Mouse (Mus musculus): ENCODE data around the gene Ttc9.

Gene Ttc9

DNA sequence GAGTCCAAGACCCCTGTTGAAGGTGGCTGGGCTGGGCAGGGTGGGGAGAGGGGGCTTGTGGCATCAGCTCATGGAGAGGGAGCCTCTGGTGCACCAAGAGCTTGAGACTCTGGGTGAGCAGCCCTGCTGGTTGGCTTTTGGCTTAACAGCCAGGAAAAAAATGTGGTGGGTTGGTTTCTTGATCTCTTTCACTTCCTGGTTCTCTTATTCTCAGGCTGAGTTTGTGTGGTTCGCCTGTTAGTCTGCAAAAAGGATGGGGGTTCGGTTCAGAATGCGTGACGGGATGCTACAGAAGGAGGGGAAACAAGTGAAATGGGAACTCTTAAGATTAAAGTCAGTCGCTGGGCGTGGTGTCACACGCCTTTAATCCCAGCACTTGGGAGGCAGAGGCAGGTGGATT is 27.0 kb downstream of the Ttc9 start:
- no peak for DNase-seq (ENCODE audit: low read depth, low spot score)

DNA sequence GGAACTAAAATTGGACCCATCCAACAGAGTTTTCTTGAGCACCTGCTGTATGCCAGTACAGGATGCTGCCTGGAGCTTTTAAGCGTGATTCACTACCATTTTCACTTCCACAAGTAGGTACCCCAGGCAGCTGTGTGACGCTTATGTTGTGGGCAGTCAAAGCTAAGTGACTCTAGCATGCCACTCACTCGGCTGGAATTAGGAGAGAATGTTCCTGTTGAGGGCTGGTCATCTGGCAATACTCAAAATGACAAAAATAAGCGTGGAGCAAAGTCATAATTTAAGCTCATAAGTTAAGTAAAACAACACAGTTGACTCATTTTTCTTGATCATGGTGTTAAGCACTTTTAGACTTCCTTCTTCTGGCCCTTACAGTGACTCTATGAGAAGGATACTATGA is 31.0 kb downstream of the Ttc9 start:
- no peak for DNase-seq (ENCODE audit: low read depth, low spot score)

DNA sequence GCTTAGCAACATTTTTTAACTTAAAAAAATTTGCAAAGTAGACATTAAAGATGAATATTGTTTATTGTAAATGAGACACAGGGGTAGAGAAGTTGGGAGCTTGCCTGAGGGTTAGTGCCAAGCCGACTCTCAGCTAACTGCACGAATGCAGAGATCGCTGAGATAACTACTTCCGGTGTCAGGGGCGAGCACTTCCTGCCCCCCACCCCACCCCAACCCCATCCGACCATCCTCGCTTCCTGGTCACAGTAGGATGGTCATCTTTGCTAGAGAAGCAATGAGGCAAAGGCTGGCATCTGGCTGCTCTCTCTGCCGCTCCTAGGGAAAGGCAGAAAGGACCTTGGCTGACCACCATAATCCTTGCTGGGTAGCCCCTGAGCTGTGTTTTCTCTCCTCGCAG is 32.1 kb downstream of the Ttc9 start:
- no peak for DNase-seq (ENCODE audit: low read depth, low spot score)

DNA sequence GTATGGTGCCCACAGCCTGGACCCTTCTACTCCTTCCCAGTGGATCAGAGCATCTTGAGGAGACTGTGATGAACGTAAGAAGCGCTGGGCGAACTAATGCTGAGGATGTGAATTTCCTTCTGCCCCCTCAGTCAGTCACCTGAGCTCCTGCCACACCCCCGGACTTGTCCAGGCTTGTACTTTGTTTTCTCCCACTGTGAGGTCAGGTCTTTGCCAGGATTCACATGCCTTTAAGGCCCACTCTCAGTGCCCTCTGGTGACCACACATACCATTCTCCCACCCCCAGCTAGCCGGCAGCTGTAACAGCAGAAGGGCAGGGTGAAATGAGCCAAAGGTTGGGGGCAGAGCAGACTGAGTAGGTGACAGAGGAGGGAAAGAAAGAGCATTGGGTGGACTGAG is 32.9 kb downstream of the Ttc9 start:
- no peak for DNase-seq (ENCODE audit: low read depth, low spot score)

DNA sequence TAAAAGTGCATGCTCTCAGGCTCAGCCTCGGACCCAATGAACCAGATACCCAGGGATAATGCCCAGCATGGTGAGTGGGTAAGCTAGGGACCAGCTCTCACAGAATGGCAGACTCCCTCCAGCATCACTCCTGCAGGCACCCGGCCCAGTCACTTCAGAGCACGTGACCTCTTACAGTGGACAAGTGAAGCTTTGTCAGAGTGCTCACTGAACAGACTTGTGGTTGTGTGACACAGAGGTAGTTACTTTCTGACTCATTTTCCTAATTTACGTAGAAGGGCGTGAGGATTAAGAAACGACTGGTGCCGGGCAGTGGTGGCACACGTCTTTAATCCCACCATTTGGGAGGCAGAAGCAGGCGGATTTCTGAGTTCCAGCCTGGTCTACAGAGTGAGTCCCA is 37.4 kb downstream of the Ttc9 start:
- DNase-seq (ENCODE audit: low read depth, low spot score), result no peak

DNA sequence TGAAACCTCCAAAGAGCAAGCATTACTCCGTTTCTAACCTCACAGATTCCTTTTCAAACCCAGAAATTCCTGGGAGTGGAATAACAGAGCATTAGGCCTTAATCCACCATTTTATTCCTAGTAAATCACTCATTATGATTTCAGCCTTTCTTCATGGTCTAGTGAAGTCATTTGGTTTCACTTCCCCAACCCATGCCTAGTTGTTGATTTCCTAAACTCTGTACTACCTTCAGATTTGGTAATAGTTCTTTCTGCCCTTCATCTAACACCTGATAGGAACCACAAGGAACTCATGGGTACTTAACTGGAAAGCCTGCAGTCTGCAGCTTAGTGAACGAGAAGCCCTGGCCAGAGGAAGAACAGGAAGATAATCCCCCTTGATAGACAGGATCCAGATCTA is 44.5 kb downstream of the Ttc9 start:
- DNase-seq (ENCODE audit: low read depth, low spot score), result no peak

DNA sequence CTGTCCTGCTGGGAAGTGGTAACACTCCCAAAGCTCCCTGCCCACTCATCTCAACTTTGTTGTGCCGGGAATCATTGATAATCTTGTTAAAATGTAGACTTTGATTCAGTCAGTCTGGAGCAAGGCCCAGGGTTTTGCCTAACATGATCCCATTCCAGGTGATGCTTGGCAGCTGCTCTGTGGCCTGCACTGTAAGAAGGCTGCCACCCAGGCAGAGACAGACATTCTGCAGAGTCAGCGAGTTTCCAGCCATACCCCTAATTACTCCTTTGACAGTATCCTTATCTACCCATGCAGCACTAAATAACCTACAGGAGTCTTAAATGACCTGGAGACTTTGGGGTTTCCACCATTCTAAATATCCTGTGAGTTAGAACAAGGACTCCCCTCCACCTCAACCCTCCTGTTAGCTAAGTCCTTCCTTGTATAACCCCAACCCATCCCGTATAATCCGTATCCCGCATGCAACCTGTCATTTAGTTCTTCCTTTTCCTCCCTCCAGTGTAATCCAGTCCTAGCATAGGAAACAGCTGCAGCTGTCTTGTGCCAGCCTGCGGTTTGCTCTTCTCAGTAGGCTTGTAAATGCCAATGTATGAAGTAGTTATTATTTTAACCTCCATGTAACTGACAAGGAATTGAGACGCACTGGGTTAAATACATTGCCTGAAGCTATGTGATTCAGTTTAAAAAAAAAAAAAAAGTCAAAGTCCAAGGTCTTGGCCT is 48.9 kb downstream of the Ttc9 start:
- no peak for DNase-seq (ENCODE audit: low read depth, low spot score)

DNA sequence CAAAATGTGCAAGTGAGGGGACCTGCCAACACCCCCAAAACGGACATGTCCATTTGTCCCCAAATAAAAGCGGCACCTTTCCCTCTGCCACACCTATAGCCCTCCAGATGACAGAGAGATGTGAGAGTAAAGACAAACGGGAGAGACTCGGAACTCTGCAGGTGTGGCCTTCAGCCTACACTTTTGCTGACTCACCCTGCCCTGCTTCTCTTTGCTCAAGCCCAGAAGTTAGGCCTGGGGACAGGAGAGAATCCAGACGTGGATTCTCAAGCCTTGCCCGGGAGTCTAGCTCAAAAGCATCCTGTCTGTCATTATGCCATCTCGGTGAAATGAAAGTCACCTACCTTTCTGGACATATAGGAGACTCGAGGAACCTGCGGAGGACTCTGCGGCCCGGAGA is 52.3 kb downstream of the Ttc9 start:
- no peak for DNase-seq (ENCODE audit: low read depth, low spot score)

DNA sequence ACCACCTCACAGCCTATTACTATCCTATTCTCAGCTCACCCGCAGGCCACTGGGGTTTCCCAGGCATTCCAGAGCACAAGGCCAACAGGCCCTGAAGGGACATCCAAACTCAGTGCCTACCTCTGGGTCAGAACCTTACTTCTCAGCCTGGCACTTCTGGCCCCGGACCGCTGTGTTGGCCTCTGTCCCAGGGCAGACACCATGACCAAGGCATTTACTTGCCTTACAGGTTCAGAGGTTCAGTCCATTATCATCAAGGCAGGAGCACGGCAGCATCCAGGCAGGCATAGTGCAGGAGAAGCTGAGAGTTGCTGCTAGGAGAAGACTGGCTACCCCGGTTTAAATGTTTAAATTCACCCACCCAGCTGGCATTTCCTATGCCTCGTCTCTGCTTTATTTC is 53.0 kb downstream of the Ttc9 start:
- no peak for DNase-seq (ENCODE audit: low read depth, low spot score)

DNA sequence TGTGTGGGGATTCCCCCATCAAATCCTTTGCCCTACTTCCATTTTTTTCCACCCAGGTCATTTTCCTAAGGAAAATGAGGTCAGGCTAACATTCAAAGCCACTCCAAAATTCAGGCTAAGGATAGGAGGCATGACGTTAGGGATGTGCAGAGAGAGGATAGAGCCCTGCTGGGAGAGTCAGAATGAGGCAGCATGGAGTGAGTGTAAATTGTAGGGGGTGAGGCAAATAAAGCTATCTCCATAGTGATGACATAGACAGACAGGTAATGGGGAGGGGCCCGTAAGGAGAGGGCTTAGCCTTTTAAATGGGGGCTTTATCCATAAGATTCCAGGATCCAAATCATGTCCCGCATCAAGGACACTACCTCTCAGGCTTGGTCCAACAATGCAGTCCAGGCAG is 54.9 kb downstream of the Ttc9 start:
- no peak for DNase-seq (ENCODE audit: low read depth, low spot score)

DNA sequence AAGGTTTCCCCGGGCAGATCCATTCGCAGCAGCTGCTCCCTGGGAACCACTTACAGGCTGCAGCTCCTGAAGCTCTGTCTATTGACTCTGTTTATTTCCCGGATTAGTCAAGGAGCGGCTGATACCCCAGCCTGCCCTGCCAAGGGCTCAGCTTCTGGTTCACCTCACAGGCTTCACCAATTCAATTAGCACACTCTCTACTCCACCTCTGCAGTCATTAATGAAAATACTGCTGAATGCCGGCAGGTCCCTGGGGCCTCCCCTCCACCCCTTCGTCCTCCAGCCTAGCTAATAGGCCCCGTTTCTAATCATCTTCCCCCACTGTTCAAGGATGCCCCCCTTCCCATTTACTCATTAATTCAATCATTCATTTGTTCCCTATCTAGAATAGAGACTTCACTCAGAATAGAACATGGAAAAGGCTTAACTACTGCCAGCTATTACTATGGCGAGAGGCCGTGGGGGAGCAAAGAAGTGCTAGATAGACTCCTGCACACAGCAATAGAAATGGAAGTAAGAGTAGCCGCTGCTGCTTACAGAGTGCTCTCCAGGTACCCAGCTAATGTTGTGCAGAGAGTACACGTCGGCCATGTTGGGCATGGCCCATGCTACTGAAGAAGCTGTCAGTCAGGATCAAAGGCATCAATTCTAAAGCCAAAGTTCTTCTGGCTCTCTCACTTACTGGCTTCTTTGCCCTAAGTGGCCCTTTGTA is 55.5 kb downstream of the Ttc9 start:
- no peak for DNase-seq (ENCODE audit: low read depth, low spot score)

DNA sequence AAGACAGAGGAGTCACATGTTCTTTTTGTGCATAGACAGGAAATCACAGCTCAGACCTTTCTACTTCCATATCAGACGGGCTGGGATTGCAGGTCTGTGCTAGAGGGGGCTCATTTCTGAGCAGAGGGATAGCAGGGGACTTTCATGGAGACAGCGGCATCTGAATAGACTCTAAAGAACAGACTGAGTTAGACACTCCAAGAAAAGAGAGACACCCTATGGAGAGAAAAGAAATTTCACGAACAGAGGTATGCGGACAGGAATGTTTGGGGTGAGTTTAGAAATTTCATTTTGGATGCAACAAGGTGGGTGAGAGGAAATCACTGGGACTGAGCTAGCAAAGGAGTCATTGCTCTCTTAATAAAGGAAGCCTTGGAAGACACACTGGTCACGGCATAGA is 56.8 kb downstream of the Ttc9 start:
- DNase-seq (ENCODE audit: low read depth, low spot score), result no peak

DNA sequence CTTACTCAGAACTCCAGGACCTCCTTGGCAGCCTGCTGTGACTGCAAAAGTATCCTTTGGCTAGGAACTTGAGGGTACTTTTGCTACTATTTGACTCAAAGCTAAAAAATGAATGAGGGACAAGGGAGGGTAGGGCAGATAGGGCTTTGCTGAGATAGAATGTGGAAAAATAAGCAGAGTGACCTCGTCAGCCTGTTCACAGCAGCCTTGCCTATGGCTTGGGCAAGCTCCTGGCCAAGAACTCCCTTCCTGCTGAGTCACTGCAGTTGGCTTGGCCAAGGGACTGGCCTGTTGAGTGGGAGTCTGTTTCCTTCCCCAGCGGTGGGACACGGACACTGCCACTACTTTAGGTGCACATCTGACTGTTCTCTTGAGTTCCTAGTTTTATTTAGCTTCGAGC is 57.5 kb downstream of the Ttc9 start:
- DNase-seq (ENCODE audit: low read depth, low spot score), result no peak

DNA sequence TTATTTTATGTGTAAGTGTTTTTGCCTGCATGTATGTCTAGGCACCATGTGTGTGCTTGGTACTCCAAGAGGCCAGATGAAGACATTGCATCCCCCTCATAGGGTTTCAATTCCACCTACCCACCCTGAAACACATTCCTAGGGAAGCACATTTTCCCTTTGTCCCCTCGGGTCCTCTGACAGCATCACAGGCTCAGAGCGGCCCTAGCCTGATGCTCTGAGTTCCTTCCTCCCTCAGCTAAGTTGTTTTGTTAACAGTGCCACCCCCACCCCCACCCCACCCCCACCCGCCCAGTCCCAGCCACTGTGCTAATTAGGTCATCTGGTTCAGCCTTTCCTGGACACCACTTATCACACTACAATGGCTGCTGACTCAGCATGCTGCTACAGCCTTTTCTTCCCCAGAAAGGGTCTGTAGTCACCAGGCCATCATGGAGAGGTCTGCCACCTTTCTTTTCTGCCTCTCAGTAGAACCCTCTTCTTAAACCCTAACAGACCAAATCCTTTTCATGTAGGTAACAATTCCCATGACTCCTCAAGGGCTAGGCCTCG is 58.5 kb downstream of the Ttc9 start:
- DNase-seq (ENCODE audit: low read depth, low spot score), result no peak

DNA sequence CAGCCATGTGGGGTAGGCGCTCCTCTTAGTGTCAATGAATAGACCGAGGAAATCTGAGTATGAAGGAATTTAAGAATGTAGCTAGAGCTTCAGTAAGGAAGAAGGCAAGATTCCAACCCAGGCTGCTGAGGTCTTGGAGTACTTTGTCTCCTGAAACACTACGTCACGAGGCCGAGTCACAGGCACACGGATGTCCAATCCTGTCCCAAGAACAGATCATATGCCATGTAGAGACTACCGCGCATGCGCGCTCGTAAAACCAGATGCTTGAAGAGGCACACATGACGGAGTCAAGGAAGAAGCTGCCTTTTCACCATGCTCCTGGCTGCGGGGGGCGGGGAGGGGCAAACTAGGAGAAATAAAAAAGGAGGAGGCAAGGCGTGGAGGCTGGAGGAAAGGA is 59.1 kb downstream of the Ttc9 start:
- no peak for DNase-seq (ENCODE audit: low read depth, low spot score)

DNA sequence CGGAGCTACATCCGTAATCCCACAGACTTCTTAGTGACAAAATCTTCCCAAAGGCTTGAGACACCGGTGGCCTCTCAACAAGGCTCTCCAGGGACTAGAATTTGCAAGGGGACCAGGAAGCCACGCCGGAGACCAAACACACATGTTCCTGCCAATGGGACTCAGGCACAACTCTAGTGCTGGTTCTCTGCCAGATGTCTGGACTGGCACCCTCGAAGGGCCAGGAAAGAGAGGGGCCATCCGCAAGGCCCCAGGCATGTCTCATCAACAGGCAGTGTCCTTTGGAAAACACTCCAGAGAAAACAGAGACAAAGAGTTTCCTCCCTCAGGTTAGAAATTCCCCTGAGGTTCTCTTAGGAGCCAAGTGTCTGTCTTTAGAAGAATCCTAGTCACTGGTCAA is 59.7 kb downstream of the Ttc9 start:
- DNase-seq (ENCODE audit: low read depth, low spot score), result no peak

DNA sequence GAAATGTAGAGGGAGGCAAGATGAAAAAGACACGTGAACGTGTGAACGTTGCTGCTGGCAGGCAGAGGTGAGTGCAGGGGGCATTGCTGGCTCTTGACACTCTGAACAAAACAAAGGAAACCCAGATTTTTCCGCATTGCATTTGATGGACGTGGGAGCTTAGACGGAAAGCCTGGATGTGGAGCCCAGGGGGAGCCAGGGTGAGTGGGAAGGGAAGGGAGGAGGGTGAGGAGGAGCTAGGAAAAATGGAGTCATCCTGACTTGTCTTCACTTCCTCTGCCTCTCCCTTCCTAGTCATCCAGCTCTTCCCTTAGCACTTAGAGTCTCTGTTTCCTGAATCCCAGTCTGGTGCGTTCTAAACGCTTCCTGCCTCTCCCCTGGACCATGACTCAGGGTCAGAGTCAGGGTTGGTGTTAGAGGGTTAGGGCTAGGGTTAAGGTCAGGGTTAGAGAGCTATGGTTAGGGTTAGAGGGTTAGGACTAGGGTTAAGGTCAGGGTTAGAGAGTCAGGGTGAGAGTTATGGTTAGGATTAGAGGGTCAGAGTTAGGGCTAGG is 60.2 kb downstream of the Ttc9 start:
- DNase-seq (ENCODE audit: low read depth, low spot score), result no peak

DNA sequence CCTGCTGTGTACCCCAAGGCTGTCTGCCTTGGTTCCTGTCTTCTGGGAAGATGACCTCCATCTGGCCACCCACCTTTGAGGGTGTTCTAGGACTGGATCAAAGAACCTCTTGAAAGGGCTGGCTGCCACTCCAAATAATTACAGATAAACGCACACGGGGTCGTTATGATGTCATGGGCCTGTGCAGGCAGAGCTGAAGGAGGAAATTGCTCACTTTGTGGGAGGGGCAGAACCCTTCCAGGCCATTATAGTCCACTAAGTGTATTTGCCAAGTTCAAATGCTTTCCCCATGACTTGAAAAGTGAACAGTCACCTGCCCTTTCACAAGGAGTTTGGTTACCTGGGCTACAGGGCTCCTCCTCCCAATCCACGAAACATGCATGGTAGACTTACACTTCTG is 67.0 kb downstream of the Ttc9 start:
- no peak for DNase-seq (ENCODE audit: low read depth, low spot score)

DNA sequence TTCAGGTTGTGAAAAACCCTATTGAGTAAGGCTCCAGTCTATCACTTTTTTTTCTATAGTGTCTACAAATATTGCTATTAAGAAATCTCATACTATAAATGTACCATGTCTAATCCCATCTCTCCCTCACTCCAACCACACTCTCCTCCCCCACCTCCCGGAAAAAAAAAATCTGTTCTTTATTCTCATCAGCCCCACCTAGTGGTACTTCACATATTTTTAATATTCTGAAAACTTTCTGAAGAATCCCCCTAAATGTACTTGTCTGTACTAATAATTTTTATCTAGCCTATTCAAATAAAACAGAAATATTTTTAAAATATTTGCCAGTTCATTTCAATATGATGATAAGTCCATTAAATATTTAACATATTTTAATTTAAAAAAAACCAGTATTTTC is 71.9 kb downstream of the Ttc9 start:
- DNase-seq (ENCODE audit: low read depth, low spot score), result peak; percentile 36

DNA sequence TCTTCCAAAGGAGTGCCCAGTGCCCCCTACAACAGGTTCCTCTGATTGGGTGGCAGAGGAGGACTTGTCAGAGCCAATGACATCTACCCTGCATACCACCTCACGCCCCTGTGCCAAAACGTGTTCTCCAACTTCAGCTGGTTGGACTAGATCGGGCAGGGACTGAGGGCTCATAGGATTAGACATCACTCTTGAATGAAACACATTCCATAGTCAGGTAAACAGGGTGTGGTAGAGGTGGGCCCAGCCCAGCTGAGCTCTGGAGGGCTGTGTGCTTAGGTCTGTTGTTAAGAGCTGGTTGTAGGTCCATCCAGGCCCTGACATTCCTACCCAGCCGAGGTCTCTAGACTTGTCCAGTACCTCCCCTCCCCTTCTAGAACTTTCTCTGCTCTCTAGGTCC is 81.6 kb downstream of the Ttc9 start:
- DNase-seq (ENCODE audit: low read depth, low spot score), result no peak

Measured in retina, adult 2 months (tissue).